Mouse (Mus musculus) T-helper 1 cell (primary cell): ENCODE measurements at regions not wholly inside any gene's neighbourhood (a gene's known extent, or its start where the extent isn't known, plus 50 kb on each side); places are given as distances from the start of the nearest gene placed in this dataset.

Experiments used
- in situ Hi-C: fragments of 300-600 bp; cut with MboI, MseI; formaldehyde crosslinking; loops from one replicate; pipeline ENCODE4 v1.15.1; 2025; ENCODE audit warnings: high pct_unique_total_duplicates

DNA sequence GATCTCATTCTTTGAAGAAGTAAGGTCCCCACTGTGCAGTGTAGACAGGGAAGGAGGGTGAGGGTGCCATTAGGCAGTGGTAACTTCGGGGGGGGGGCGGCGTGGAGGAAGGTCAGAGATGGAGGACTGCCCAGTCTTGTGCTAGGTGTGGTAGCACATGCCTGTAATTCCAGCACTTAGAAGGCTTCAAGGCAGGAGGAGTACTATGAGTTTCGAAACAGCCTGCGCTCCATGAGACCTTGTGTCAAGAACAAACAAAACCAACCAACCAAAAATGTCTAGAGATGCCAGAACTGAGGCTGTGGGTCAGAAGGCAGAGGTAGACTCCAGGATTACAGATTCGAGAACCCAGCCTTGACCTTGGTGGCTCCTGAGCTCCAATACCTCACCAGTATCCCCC is 130.8 kb downstream of the Pja1 start:
- in situ Hi-C loops = no loop called here

DNA sequence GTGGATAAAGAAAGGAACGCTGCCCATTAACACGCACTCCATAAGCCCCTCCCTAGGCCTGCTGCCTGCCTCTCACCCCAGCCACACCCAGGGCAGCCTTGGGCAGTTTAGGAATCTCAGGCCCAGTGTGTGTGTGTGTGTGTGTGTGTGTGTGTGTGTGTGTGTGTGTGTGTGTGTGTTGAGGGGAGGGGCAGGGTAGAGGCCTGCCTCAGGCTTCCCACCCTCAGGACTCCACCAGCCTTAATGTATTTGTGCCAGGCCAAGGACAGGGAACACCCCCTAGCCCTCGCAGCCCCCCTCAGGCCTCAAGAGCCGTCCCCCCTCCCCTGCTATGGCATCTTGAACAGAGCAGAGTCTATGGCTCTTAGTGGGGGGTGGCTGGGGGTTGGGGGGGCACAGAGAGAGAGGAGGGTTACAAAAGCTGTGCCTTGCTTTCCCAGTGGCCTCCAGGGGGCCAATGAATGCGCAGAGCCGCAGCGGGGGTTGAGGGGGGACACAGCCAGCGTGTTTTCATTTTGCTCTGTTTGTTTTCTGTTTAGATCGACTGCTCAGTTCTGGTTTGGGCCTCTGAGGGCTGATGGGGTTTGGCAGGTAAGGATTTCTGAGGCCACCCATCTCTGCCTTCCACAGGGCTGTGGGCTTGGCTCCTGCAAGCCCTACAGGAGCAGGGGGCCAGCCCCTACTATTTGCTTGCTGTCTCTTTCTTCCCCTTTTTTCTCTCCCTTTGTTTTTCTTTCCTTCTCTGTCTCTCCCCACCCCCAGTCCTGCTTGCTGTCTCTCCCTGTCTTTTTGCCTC is 131.8 kb downstream of the Pja1 start:
- in situ Hi-C loops = no loop called here

- in situ Hi-C loops = no loop called here
These were observed 134.2 kb downstream of the Pja1 start for GRCm38 (mm10) chrX:99336616-99337553.

GRCm38 (mm10) chrX:99335886-99336589 is 135.0 kb downstream of the Pja1 start:
- in situ Hi-C loops = no loop called here

DNA sequence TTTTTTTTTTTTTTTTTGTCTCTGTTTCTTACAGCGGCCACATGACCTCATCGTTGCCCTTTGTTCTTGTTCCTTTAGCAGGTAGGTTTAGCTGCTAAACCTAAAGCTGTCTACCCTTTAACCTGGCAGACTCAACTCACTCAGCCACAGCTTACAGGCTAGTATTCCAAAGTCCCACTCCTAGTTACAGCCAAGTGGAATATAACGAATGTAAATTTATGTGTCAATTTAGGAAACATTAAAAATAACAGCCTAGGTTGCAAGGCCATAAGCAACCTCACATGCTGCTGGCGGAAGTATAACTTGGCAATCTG is 138.7 kb downstream of the Pja1 start:
- in situ Hi-C loops = no loop called here

DNA sequence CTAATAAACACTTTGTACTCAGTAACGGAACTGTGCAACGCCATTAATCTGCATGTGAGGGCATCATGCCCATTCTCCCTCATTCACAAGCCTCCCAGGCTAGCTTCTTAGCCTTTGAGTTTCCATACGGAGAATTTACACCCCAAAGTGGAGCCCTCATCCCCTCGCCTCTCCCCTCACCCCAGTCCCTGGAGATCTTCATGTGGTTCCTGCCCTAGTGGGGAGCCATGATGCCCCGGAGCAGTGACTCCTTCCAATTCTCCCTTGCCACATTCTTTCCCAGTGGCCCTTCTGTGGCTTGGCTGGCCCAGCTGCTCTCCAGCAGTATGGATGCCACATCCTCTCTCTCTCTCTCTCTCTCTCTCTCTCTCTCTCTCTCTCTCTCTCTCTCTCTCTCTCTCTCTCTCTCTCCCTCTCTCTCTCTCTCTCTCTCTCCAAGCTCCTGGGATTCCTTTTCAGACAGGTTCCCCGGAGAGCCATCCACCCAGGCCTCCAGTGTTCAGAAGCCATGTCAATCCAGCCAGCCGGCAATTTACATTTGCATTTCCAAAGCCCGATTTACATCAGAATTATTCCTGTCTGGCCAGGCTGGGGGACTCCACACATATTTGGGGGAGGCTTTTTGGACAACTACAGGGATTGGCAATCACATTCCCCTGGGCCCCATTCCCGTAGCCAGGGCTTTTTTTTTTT is 139.2 kb downstream of the Pja1 start:
- in situ Hi-C loops = no loop called here

DNA sequence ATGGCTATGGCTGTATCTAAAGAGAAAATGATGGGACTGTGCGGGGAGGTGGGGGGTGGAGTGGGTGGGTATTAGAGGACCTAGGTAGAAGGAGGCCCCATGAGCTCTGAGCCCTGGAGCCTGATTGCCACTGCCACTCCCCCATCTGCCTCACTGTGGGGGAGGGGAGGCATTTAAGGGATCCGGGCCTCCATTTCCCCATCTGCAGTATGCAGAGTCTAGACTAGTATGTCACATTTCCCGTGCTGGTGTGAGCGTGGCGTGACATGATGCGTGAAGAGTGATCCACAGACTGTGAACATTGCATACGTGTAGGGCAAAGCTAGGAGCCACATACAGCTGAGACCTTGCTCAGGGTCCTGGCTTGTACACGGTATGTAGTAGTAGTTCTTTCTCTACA is 140.7 kb downstream of the Pja1 start:
- in situ Hi-C loops = no loop called here

DNA sequence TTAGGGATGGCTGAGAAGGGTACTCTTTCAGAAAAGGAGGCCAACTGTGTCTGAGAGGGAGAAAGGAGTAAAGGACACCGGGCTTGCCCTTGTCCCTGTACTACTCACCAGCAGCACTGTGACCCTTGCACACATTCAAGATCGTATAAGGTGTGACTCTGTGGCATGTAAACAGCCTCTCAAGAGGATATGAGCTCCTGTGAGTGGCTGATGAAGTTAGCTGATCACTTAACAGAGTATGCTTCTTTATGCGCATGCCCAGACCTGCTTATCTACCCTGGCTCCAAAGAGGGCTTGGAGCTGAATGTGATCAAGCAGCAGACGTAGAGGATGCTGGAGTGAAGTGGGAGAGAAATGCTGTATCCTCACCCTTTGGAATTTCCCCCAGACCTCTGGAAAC is 142.5 kb downstream of the Pja1 start:
- in situ Hi-C loops = loop anchor here (10.0 kb wide), 1 partner anchor 624 kb away; no protein-coding TSS in a partner anchor

DNA sequence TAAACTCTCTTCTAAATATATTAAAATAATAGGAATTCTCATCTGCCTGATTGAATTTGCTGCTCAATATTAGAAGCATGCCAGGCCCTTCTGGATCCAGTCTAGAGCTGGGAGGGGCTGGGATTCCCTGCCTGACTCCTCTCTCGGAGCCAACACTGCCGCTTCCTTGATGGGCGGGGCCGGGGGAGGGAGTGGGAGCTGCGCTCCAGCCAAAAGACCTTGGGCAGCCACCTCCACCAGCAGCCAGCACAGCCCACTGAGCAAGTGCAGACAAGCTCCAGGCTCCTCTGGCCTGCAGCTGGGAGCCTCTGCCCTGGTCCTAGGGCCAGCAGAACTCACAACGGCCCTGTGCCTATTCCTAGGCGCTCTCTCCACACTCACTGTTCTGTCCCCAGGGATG is 144.9 kb downstream of the Pja1 start:
- in situ Hi-C loops = loop anchor here (10.0 kb wide), 1 partner anchor 621 kb away; no protein-coding TSS in a partner anchor

DNA sequence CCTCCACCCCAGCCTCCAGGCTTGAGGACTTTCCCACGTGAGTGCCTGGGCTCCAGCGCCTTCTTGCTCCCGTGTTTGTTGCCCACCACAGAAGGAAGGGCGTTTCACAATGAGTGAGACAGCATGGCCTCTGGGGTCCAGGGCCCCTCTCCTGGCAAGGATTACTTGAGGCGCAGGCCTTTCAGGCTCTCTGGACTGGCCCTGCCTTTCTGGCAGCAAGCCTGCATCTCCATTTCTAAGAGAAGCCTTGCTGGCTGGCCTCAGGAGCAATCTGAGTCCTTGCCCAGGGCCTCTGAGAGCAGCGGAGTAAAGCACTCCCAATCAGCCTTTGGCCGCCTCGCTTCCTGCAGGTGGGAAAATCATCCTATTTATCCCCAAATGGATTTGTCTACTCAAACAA is 145.6 kb downstream of the Pja1 start:
- in situ Hi-C loops = loop anchor here (10.0 kb wide), 1 partner anchor 621 kb away; no protein-coding TSS in a partner anchor

- in situ Hi-C loops = loop anchor here (10.0 kb wide), 1 partner anchor 620 kb away; no protein-coding TSS in a partner anchor
These were observed 146.4 kb downstream of the Pja1 start for GRCm38 (mm10) chrX:99324546-99325170.

- in situ Hi-C loops = loop anchor here (10.0 kb wide), 1 partner anchor 615 kb away; no protein-coding TSS in a partner anchor
These were observed 151.3 kb downstream of the Pja1 start for GRCm38 (mm10) chrX:99319791-99320190.

DNA sequence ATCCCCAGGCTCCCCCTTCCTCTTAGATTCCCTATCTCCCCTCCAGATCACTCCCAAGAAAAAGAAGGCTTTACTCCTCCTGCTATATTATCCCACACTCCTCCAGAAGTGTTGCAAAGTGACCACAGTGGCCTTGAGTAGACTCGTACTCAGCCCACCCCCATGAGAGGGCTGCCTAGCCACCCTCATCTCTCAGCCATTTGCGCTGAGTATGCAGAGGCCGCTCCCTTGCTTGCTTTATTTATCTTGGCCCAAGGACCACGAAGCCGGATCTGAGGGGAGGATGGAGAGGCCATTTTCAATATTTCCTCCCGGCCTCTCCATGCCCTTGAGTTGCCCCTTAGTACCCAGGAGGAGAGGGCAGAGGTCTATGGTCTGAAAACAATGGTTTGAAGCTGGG is 151.9 kb downstream of the Pja1 start:
- in situ Hi-C loops = no loop called here

DNA sequence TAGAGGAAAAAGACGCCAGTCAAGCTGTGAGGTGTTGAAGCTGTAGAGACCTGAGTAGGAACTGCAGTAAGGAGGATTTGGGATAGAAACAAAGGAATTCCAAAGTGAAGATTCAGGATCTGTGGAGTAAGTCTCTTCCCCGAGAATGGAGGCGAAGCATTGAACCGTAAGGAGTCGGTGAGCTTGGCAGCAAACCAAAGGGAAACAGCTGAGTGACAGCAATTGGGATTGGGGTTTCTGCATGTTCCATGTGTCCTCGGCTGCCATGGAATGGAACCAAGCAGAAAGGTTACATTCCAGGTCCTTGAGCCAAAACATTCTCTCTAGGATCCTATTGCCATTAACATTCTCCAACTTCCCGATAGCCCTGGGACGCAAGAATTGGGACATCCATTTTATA is 152.9 kb downstream of the Pja1 start:
- in situ Hi-C loops = no loop called here

- in situ Hi-C loops = no loop called here
These were observed 153.3 kb downstream of the Pja1 start for GRCm38 (mm10) chrX:99317736-99318135.

DNA sequence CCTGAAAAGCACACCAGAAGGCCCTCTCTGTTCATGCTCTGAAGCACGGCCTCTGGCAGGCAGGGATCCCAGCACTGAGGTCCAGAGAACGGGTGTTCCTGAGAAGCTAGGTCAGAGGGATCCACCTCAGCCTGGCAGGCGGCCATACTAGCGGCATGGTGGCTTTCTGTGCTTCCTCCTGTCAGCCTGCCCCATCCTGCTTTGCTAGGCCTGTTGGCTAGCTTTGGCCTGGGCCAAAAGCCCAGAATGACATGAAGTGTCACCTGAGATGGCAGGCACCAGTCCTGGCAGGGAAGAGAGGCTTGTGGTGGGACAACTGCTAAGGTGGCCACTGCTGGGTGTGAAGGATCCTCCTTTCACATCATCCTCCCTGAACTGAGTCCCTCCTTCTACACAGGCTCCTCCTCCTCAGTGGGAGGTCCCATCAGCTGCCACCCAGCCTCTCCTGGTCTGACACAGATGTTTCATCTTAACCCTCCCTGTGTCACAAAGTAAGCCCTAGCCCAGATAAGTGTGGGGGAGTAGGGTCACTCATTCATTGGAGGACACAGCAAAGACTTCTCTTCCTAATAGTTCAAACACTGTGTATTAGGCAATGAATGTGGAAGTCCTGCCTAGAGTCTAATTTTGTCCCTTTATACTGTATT is 154.5 kb downstream of the Pja1 start:
- in situ Hi-C loops = no loop called here

DNA sequence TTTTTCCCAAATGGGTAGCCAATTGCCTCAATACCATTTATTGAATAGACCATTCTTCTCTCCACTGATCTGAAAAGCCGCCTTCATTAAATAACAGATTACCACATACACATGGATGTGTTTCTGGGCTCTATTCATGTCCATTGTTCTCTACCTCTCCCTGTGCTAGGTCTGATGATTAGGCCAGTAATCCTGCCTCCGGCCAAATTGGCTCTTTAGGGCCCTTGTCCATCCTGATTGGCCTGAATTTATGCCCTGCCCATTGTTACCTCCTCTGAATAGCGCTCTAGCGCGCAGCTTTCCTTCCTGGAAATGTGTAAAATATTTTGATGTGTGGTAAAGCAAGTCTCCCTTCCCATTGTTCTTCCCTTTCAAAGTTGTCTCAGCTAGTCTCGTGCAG is 163.2 kb downstream of the Efnb1 start:
- in situ Hi-C loops = no loop called here

GRCm38 (mm10) chrX:99294726-99295125 is 158.8 kb downstream of the Efnb1 start:
- in situ Hi-C loops = no loop called here

- in situ Hi-C loops = no loop called here
These were observed 158.0 kb downstream of the Efnb1 start for GRCm38 (mm10) chrX:99293967-99294366.

DNA sequence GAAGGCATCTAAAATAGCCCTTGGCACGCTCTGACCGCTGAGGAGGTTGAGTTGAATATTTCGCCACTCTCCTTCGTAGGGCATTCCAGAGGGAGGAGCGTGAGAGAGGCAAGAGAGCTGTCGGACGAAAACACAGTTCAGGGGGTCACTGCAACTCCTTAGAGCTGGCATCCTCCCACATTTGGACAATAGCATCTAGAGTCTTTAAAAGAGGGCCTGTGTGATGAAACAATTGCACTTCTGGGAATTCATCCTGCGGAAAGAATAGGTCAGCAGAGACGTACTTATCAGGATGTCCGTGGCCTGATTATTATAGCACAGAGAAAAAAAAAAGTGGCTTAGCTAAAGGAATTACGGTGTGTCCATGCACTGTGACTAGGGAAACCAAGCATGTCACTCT is 156.8 kb downstream of the Efnb1 start:
- in situ Hi-C loops = no loop called here
